Mouse (Mus musculus) stomach, embryonic 14.5 days (tissue): ENCODE results near the gene Gm8206. TPM values are rescaled to one million over a fixed set of nuclear protein-coding genes. Genes with fewer than 3 reads are reported as not detected.
"Not testable (repeated sequence)": the region's sequence is repeated elsewhere in the genome, so short reads cannot be mapped to it uniquely, and the experiment has no call there.

Experiments
- ATAC-seq: fragments of 200-750 bp; cut with Nextera tagmentation; 2 replicates; pipeline ENCODE4 v1.8.0; 2017; ENCODE audit warnings: low read depth, moderate TSS enrichment; ENCODE audit not compliant: insufficient number of reproducible peaks, insufficient read depth, low FRiP score
- H3K27ac ChIP-seq: fragments of 300-500 bp; sonication (generic); 2 replicates; pipeline ENCODE4 v1.5.1; 2014; ENCODE audit warnings: mild to moderate bottlenecking, low read length, moderate library complexity, mixed read lengths
- H3K27me3 ChIP-seq: fragments of 300-500 bp; sonication (generic); 2 replicates; pipeline ENCODE4 v1.6.1; 2014; ENCODE audit warnings: low read length, control low read depth, mixed read lengths; ENCODE audit not compliant: control insufficient read depth, insufficient read depth
- H3K36me3 ChIP-seq: fragments of 300-500 bp; sonication (generic); 2 replicates; pipeline ENCODE4 v1.6.1; 2014; ENCODE audit warnings: mild to moderate bottlenecking, control low read depth, low read length, moderate library complexity, mixed read lengths; ENCODE audit not compliant: control insufficient read depth, insufficient read depth
- H3K4me1 ChIP-seq: fragments of 300-500 bp; sonication (generic); 2 replicates; pipeline ENCODE4 v1.6.1; 2014; ENCODE audit warnings: low read length, control low read depth, mixed read lengths; ENCODE audit not compliant: control insufficient read depth, insufficient read depth
- H3K4me2 ChIP-seq: fragments of 300-500 bp; sonication (generic); replicated peaks from 2 replicates; pipeline ENCODE4 v1.6.1; 2014; ENCODE audit warnings: low read depth, low read length, control low read depth
- H3K4me3 ChIP-seq: fragments of 300-500 bp; sonication (generic); 2 replicates; pipeline ENCODE4 v1.5.1; 2014; ENCODE audit warnings: low read depth, low read length, control low read depth
- H3K9ac ChIP-seq: fragments of 300-500 bp; sonication (generic); replicated peaks from 2 replicates; pipeline ENCODE4 v1.6.1; 2014; ENCODE audit warnings: low read depth, mild to moderate bottlenecking, control low read depth, low read length, moderate library complexity, mixed read lengths
- H3K9me3 ChIP-seq: fragments of 300-500 bp; sonication (generic); 2 replicates; pipeline ENCODE4 v1.6.1; 2016; ENCODE audit warnings: low read depth, low read length, control low read depth; ENCODE audit not compliant: control insufficient read depth
- WGBS: fragments of 180-500 bp; shearing (Covaris S2); extraction: QIAGEN DNeasy Blood & Tissue Kit; methylation state at CpG from one replicate; pipeline ENCODE4 v1.1.7; 2014; 5-methylcytosine and 5-hydroxymethylcytosine counted together
- polyA plus RNA-seq: library from polyadenylated mRNA; unstranded; fragments of >200 nt; fragmentation: Nextera tagmentation; extraction: Ambion mirVana; gene quantifications from 2 replicates; pipeline ENCODE4 v1.2.1, GENCODE M21; 2014

The Gm8206 gene
- 1.6 and 2.6 TPM in 2 replicates for polyA plus RNA-seq

- H3K4me3 ChIP-seq, H3K27me3 ChIP-seq, ATAC-seq, H3K4me2 ChIP-seq, H3K27ac ChIP-seq, H3K4me1 ChIP-seq, H3K9ac ChIP-seq, H3K9me3 ChIP-seq, H3K36me3 ChIP-seq: not testable (repeated sequence)
- WGBS, result 83% methylated on average over 2 of the region's 3 CpGs
These were observed at the start of gene Gm8206 for GRCm38 (mm10) chr14:6093842-6094241. TSS of gene Gm8206 (minus strand) at chr14:6093942.

DNA sequence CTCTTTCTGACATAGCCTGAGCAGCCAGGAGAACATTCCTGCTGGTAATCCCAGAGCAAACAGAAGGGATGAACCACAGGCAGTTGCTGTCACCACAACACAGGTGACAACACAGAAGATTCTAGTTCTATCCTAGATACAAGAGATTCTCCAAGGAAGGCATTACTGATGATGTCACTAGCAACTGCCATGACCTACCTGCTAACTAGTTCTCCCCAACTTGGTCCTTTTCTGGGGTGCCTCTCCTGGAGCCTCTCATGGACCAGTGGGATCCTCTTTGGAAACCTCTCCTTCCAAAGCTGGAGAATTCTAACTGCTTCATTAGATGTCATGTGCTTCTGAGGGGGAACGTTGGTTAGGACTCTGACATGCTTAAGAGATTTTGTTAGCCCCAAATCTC, 32.0 kb upstream of the Gm8206 start, which contains the start of gene Gm3476:
TSS of gene Gm3476 (minus strand) at position 101 of the 400 bp plus-strand sequence.
- WGBS, result no CpG with 5 or more reads among the region's 1 CpGs
- H3K4me2 ChIP-seq, result not testable (repeated sequence)

DNA sequence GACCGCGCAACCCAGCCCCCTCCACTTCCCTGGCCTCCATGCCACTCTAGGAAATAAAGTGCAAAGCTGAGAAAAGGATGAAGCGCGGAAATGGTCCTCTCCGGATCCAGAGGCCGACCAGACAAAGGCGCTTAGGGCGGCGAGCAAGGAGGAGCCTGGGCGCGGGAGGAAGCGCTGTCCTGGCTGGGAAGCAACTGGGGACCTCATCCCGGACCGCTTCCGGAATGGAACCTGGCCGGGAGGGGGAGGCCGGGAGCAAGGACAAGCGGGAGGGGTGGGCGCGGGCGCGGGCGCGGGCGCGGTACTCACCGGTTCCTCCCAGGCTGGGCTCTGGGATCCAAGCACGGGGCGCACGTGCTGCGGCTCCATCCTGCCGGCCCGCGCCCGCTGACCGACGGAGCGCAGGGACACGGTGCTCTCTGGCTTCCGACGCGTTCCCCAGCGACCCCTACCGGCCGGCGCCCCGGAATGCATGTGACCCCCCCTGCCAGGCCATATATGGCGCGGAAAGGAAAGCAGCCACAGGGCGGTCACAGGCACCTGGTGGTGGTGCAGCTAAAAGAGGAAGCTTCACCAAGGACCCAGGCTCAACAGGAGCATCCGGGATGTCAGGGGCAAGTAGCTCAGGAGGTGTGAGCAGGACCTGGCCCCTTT, 14.7 kb upstream of the Gm8206 start, which contains the start of gene Gm3468:
TSS of gene Gm3468 (minus strand) at position 394 of the 654 bp plus-strand sequence.
- not testable (repeated sequence) for H3K27ac ChIP-seq, H3K27me3 ChIP-seq, H3K9me3 ChIP-seq, H3K9ac ChIP-seq, H3K4me1 ChIP-seq, H3K36me3 ChIP-seq
- peak; percentile 85; the same call in 1 of the 2 replicates for ATAC-seq
- Histone ChIP-seq H3K4me2 (peak within 1 kb of the TSS; percentile 35), H3K4me3 (peak within 1 kb of the TSS; percentile 24)
- WGBS, result under 1% methylated on average over 26 of the region's 51 CpGs

More for the DNA sequence above, 32.0 kb upstream of the Gm8206 start, which contains the start of gene Gm3476:
- not testable (repeated sequence) for H3K4me3 ChIP-seq, ATAC-seq, H3K9me3 ChIP-seq, H3K4me1 ChIP-seq, H3K27me3 ChIP-seq, H3K27ac ChIP-seq, H3K9ac ChIP-seq, H3K36me3 ChIP-seq

- not testable (repeated sequence) for ATAC-seq, H3K4me3 ChIP-seq, H3K9ac ChIP-seq, H3K36me3 ChIP-seq, H3K27ac ChIP-seq, H3K27me3 ChIP-seq, H3K4me1 ChIP-seq, H3K9me3 ChIP-seq
- WGBS, result 12% methylated on average over 8 of the region's 9 CpGs
- peak overlapping the region; percentile 35 for H3K4me2 ChIP-seq
These were observed 13.8 kb upstream of the Gm8206 start for GRCm38 (mm10) chr14:6107500-6107899.

DNA sequence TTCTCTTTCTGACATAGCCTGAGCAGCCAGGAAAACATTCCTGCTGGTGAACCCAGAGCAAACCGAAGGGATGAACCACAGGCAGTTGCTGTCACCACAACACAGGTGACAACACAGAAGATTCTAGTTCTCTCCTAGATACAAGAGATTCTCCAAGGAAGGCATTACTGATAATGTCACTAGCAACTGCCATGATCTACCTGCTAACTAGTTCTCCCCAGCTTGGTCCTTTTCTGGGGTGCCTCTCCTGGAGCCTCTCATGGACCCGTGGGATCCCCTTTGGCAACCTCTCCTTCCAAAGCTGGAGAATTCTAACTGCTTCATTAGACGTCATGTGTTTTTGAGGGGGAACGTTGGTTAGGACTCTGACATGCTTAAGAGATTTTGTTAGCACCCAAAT, 35.6 kb downstream of the Gm8206 start, which contains the start of gene Gm6337:
TSS of gene Gm6337 (minus strand) at position 101 of the 400 bp plus-strand sequence.
- WGBS, result 93% methylated on average over 3 of the region's 4 CpGs
- not testable (repeated sequence) for H3K36me3 ChIP-seq, ATAC-seq

DNA sequence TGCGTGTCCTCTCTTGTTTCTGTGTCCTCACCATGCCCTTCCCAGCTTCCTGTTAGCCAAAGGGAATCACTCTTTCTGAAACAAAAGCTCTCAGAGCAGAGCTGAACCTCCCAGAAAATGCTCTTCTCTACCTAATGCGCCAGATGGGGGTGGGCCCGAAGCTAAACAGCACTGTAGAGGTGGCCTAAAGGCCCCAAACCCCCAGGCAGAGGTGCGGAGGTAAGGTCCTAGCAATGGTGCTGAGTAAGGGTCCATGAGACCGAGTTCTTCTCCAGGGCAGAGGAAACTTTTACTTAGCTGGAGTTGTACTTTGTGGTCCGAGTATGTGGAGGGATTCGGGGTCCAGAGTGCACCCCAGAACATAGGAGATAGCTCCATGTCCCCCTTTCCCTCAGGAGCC, 106.6 kb downstream of the Gm8206 start:
- not testable (repeated sequence) for ATAC-seq, H3K4me3 ChIP-seq, H3K4me1 ChIP-seq, H3K27ac ChIP-seq, H3K36me3 ChIP-seq, H3K27me3 ChIP-seq, H3K9me3 ChIP-seq, H3K9ac ChIP-seq, H3K4me2 ChIP-seq
- WGBS, result 66% methylated on average over 4 of the region's 7 CpGs

More for the DNA sequence above, 35.6 kb downstream of the Gm8206 start, which contains the start of gene Gm6337:
- not testable (repeated sequence) for H3K27ac ChIP-seq, H3K9me3 ChIP-seq, H3K9ac ChIP-seq, H3K27me3 ChIP-seq, H3K4me1 ChIP-seq, H3K4me3 ChIP-seq, H3K4me2 ChIP-seq

DNA sequence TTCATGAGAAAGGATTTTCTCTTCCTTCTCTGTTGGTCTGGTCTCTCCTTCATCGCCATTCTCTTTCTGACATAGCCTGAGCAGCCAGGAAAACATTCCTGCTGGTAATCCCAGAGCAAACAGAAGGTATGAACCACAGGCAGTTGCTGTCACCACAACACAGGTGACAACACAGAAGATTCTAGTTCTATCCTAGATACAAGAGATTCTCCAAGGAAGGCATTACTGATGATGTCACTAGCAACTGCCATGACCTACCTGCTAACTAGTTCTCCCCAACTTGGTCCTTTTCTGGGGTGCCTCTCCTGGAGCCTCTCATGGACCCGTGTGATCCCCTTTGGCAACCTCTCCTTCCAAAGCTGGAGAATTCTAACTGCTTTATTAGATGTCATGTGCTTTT, 114.7 kb downstream of the Gm8206 start, which contains the start of gene Gm3453:
TSS of gene Gm3453 (minus strand) at position 101 of the 400 bp plus-strand sequence.
- not testable (repeated sequence) for H3K4me3 ChIP-seq, H3K4me1 ChIP-seq, H3K9ac ChIP-seq, H3K9me3 ChIP-seq, ATAC-seq, H3K27me3 ChIP-seq, H3K36me3 ChIP-seq, H3K4me2 ChIP-seq, H3K27ac ChIP-seq
- 53% methylated on average over 2 of the region's 2 CpGs for WGBS
